Mouse (Mus musculus) left cerebral cortex, postnatal 4 days (tissue): ENCODE measurements around the gene 1810037I17Rik. TPM values are rescaled to one million over a fixed set of nuclear protein-coding genes. Genes with fewer than 3 reads are reported as not detected.
"Not testable (repeated sequence)": the region's sequence is repeated elsewhere in the genome, so short reads cannot be mapped to it uniquely, and the experiment has no call there.

Source experiments
- DNase-seq: peaks from one replicate; pipeline ENCODE4 v3.0.0-alpha.2; 2022
- intact Hi-C: fragments of 180-260 bp; cut with DNase I; formaldehyde crosslinking; loops from one replicate; pipeline ENCODE4 v1.15.1; 2025
- total RNA-seq, 2 experiments: library from RNA; stranded (reverse); gene quantifications; 2 replicates each; pipeline ENCODE4 v1.2.3; 2021

Gene 1810037I17Rik
- total RNA-seq, 2 experiments from 2014 or later = 35.7 to 38.0 TPM

DNA sequence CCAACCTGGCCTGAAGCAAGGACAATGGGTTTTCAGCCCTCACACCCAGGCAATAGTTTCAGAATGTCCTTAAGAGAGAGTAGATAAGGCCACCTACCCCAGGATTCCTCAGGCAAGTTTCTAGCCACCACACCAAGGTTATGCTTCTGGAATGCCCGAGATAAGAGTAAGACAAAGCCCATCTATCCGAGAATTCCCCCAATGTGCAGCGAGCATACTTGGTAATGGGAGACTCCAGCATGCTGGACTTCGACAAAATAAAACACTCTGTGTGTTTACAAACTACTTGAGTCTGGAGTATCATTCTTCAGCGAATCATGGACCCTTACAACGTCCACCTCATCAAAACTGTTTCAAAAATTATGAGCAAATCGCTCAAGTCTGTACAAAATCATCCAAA lies 856 bp upstream of the 1810037I17Rik start:
- intact Hi-C loops = no loop called here

DNA sequence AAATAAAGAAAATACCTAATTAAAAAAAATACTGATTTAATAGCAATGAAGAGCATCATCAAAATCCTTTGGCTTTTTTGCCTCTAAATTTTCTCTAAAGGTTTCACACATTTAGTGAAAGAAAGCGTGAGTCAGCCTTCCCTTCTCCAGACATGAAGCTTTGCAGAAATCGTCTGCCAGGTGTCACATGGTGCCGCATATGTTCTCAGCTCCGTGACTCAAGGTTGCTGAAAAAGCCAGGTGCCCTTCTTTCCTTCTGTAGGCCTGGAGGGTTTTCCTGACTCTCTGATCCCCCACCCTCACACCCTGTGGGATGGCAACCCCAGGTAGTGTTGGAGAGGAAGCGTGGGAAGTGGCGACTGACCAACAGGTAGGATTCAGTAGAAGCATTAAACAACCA lies 5.7 kb downstream of the 1810037I17Rik start:
- DNase-seq = no peak
- intact Hi-C loops = loop anchor here (10.0 kb wide), 1 partner anchor 395 kb away; no protein-coding TSS in a partner anchor

More for the DNA sequence above, 856 bp upstream of the 1810037I17Rik start:
- no peak for DNase-seq

DNA sequence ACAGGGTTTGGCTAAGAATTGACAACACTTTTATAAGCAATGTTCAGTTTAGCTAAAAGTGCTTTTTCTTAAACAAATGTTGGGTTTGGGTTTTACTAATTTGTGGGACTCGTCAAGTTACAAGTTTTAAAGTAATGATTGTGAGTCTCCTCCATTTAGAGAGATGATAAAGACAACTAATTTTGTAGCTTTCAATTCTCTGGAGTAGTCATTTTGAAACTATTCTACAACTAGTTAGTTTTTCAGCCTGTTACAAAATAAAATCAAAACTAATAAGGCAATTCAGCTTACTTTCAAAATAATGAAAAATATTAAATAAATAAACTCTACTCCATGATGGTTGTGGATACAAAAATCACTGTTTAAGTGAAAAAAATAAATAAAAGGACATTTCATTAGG lies 8.5 kb downstream of the 1810037I17Rik start:
- intact Hi-C loops = loop anchor here (10.0 kb wide), 1 partner anchor 392 kb away; no protein-coding TSS in a partner anchor
- DNase-seq = no peak

DNA sequence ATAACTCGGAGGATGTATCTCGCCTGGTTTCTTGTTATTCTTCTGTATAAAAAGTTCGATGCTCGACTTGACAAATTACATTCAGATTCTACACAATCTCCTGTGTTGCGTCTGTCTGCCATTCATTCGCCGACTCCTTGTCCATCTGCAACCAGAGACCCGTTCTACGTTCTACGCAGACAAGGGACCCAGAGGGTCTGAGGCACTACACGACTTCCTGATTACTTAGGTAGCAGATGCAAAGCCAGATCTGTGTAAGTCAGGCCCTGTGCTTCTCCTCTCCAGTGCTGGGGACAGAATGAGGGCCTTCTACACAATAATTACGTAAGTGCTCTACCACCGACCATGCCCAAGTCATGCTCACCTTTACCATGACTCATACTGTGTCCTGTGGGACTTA lies 13.2 kb downstream of the 1810037I17Rik start:
- not testable (repeated sequence) for DNase-seq
- intact Hi-C loops = loop anchor here (5.0 to 10.0 kb wide), 2 partner anchors 165 to 388 kb away; no protein-coding TSS in a partner anchor

DNA sequence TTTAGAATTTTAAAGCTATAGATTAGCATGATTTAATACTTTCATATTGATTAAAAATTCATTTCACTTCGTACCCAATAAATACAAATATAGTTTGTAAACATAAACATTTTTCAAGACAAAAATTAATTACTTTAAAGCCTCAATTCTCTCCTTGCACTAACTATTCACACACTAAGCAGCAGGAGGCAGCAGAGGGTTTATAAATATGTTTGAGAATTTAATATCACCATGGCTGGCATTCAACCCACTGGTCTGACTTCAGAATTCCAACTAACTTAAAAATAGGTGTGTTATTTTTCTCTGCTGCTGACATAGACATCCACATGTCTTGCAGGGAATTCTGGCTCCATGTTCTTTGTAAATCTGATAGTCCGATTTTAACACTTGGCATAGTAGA lies 15.2 kb downstream of the 1810037I17Rik start:
- peak; percentile 25 for DNase-seq
- intact Hi-C loops = loop anchor here (5.0 to 10.0 kb wide), 2 partner anchors 163 to 386 kb away; no protein-coding TSS in a partner anchor

DNA sequence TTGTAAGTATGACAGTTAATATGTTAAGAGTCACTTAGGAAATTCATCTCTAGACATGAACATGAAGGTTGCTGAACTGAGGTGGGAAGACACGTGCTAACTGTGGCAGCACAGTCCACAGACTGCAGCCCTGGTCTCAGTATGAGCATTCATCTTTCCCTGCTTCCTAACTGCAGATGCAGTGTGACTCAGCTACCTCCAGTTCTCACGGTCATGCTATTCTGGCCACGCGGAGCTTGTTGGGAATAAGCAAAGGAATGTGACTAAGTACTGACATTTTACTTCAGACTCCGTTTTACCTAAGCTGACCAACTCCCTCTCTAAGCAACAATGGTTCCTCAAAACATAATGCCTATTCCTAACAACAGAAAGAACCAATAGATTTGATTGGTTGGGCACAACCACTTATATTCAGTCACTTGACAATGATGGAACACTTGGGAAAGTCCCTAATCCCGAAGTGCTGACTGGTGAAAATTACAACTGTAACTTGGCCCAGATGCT lies 19.4 kb downstream of the 1810037I17Rik start:
- DNase-seq = no peak
- intact Hi-C loops = no loop called here

DNA sequence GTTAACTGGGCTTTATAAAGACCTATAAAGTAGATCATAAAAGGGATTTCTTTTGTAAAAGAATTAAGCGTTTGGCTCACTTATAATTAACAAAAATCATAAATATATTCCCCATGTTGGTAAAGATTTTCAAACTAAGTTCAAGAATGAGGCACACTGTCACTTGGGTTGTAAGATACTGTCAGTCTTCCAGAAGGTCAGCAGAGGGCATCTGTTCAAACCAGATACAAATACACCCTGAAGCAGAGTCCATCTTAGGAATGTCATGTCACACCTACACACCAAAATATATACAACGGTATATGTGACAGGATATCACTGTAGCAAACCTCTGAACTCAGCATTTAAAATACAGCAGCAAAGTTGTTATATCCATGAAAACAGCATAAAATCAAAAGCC lies 26.1 kb downstream of the 1810037I17Rik start:
- intact Hi-C loops = no loop called here
- DNase-seq = no peak

DNA sequence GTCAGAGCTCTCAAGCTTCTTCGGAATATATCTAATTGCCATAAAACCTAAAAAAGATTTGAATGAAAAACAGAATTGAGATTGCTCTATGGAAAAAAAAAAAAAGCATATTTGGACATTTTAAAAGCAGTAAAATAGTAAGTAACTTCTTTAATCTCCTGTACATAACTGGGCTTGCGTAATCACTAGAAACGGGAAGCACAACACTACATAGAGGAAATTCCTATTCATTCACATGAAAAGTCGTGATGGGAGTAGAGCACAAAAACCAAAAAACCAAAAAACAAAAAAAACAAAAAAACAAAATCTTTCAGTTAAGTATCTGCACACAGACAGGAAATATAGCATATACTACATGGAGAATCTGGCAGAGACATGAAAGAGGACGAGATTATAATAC lies 40.3 kb downstream of the 1810037I17Rik start:
- intact Hi-C loops = no loop called here
- DNase-seq = no peak

DNA sequence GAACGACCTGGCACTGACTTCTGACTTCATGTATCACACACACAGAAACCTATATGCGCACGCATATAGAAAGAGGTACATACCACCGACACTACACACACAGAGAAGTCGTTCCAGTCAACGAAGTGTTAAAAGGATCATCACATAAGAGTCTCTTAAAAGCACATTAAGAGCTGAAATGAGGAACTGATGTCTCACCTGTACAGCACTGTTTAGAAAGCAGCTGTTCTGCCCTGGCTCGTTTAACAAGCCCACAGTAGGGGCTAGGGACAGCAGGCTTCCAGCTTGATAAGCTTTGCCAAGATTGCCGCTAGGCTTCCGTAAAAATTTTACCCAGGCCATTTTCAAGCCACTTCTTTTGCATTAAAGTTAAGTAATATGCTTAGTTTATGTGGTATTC lies 44.4 kb downstream of the 1810037I17Rik start:
- intact Hi-C loops = no loop called here
- no peak for DNase-seq

DNA sequence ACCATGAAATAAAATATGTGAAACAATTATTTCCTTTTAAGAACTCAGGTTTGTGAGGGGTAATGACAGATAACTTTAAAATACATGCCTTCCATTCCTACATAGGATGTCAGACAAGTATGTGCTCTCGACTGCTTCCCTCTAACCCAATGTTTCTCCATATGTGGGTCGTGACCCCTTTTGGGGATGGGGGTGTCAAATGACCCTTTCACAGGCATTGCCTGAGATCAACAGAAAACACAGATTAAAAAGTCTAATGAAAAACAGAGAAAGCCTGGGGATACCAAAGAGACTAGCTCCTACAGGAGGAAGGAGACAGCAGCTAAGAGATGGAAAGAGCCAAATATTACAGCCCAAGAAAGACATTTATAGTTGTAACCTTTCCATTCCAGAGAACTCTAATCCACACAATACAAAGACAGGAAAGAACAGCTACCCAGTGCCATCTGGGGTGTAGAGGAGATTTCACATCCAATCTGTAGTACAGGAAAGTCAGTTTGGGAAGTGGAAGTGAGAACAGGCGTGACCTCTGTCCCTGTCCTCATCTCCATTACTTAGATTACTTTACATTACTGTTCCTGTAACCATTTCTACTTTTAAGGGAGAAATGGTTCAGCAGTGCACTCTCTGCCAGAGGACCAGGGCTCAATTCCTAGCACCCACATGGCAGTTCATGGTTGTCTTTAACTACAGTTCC lies 48.3 kb downstream of the 1810037I17Rik start:
- intact Hi-C loops = no loop called here
- no peak for DNase-seq

DNA sequence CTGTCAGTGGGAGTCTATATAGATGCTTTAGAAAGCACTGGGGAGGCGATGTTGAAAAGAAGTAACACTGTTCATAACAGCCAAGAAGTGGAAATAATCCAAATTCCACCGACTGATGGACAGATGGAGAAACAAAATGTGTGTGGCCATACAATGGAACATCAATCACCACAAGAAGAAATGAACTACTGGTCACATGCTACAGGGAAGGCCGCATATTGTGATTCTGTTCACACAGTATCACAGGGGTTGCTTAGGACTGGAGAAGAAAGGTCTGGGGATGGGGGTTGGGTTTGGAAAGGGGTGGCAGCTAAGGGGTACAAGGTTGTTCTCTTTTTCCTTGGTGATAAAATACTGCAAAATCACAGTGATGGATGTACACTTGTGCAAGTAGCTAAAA lies 50.8 kb downstream of the 1810037I17Rik start:
- no peak for DNase-seq
- intact Hi-C loops = no loop called here

DNA sequence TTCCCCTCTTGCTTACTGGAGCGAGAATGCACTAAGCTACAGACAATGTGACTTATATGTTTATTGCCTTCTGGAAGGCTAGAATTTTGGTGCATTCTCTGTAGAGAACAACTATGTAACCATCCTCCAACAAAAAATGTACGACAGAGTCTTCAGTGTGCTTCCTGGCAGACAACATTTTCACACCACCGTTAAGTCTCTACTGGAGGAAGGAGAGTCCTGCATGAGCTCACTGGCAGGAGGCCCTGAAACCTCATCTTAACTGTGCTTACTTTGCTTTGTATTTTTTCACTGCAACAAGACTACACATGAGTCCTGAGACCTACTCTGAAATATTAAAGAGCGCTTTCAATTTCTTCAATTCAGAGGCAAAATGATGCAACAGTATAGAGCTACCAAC lies 51.4 kb downstream of the 1810037I17Rik start:
- intact Hi-C loops = no loop called here
- DNase-seq = no peak

Other genes starting within 250 kb of the 1810037I17Rik start
- 10 to 100 TPM; 13.1 to 13.7 TPM for gene Pde5a, start 195.3 kb upstream of the 1810037I17Rik start, total RNA-seq
- gene Fabp2, start 29.1 kb upstream of the 1810037I17Rik start, total RNA-seq = not detected
- not detected for gene Gm10959, start 4.8 kb upstream of the 1810037I17Rik start, total RNA-seq
- gene Usp53, start 60.3 kb downstream of the 1810037I17Rik start, total RNA-seq = 10 to 100 TPM; 17.8 to 19.0 TPM
- gene Myoz2, start 110.8 kb downstream of the 1810037I17Rik start, total RNA-seq = not detected